ENCODE assay signal across 9 mouse cellular contexts in the genomic region with DNA sequence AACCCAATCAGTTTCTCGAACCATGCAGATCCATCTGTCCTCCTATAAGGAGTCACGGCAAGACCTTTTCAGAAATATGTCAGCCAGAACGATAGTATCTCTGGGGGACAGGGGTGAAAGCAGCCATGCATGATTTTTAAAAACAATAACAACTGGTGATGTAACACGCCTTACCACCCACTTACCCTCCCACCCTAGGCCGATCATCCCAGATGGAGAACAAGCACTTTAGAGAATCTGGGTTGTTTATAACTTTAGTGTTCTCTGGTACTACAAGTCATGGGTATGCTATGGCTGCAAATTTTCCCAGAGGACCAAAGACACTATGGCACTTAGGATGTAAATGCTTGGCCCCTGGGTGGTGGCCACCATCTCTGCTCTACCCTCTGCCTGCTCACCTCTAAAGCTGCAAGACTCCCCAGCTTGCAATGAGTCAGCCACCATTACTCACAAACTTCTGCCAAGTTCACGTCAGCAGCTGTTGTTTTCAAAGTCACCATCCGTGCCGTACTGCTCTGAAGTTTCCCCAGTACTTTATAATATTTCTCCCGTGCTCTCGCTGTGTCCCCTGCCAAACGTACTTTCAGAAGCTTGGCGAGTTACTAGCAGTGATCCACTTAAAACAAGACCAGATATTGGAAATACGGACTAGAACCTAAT. TPM values are rescaled to one million over a fixed set of nuclear protein-coding genes. Genes with fewer than 3 reads are reported as not detected.
DNase-seq lines count a peak whose midpoint lies in the region; ATAC-seq and TF ChIP-seq lines count a peak whose summit lies in the region.
"Had no signal": no experiment of that assay in that cellular context is flagged by ENCODE, and none has a peak within 500 bp of the region (broad histone marks: within the 10 kb centered on the region; RNA-seq: fewer than 3 reads in every experiment).

No protein-coding gene starts in this region.

- H3K27me3 ChIP-seq in heart, embryonic 12.5 days (replicated peaks), result no peaks in the 10 kb centered on the region
- no peaks in the 10 kb centered on the region for H3K27me3 ChIP-seq in midbrain, embryonic 14.5 days (ENCODE audit: control insufficient read depth, insufficient read depth, low read length)
- no peaks in the 10 kb centered on the region for H3K27me3 ChIP-seq in midbrain, postnatal 0 days (ENCODE audit: insufficient read depth, low read length)
- H3K27me3 ChIP-seq: embryonic facial prominence, embryonic 13.5 days had no signal

- WGBS in heart, embryonic 12.5 days, result 69% methylated on average over 13 of the region's 13 CpGs
- 94% methylated on average over 13 of the region's 13 CpGs for WGBS in midbrain, embryonic 14.5 days
- 90% methylated on average over 13 of the region's 13 CpGs for WGBS in midbrain, postnatal 0 days

- no peak overlapping the region for H3K4me2 ChIP-seq in heart, embryonic 12.5 days
- H3K4me2 ChIP-seq in midbrain, embryonic 14.5 days (ENCODE audit: low read length), result no peak overlapping the region
- no peak overlapping the region for H3K4me2 ChIP-seq in midbrain, postnatal 0 days (ENCODE audit: low read depth, low read length, poor library complexity, severe bottlenecking)
- H3K4me2 ChIP-seq: embryonic facial prominence, embryonic 13.5 days had no signal

- no peak overlapping the region for H3K4me3 ChIP-seq in heart, embryonic 12.5 days
- no peak overlapping the region for H3K4me3 ChIP-seq in midbrain, embryonic 14.5 days (replicated peaks; ENCODE audit: low read depth, low read length)
- no peak overlapping the region for H3K4me3 ChIP-seq in midbrain, postnatal 0 days (ENCODE audit: low read depth, low read length)
- H3K4me3 ChIP-seq: embryonic facial prominence, embryonic 13.5 days had no signal

- H3K36me3 ChIP-seq in heart, embryonic 12.5 days, result no peaks in the 10 kb centered on the region
- no peaks in the 10 kb centered on the region for H3K36me3 ChIP-seq in midbrain, embryonic 14.5 days (ENCODE audit: control insufficient read depth, insufficient read depth, low read length)
- no peaks in the 10 kb centered on the region for H3K36me3 ChIP-seq in midbrain, postnatal 0 days (ENCODE audit: insufficient read depth, low read length)
- H3K36me3 ChIP-seq: embryonic facial prominence, embryonic 13.5 days had no signal

- H3K4me1 ChIP-seq in heart, embryonic 12.5 days (replicated peaks), result peaks cover 25% of the 10 kb centered on the region; the same call in 1 of the 2 replicates
- peaks cover 9% of the 10 kb centered on the region; the same call in 1 of the 2 replicates for H3K4me1 ChIP-seq in midbrain, embryonic 14.5 days (ENCODE audit: control insufficient read depth, insufficient read depth, low read length)
- H3K4me1 ChIP-seq in midbrain, postnatal 0 days (ENCODE audit: insufficient read depth, low read length), result no peaks in the 10 kb centered on the region

- H3K9ac ChIP-seq in heart, embryonic 12.5 days, result no peak overlapping the region
- no peak overlapping the region for H3K9ac ChIP-seq in midbrain, embryonic 14.5 days (replicated peaks; ENCODE audit: low read length)
- no peak overlapping the region for H3K9ac ChIP-seq in midbrain, postnatal 0 days (replicated peaks; ENCODE audit: low read length, poor library complexity, severe bottlenecking)
- H3K9ac ChIP-seq: embryonic facial prominence, embryonic 13.5 days had no signal

- ATAC-seq in heart, embryonic 12.5 days (ENCODE audit: insufficient number of reproducible peaks, low FRiP score), result no peak
- ATAC-seq in midbrain, embryonic 14.5 days (ENCODE audit: low FRiP score, low TSS enrichment), result no peak
- no peak for ATAC-seq in megakaryocyte progenitor cell, adult 5-6 weeks (replicated peaks; ENCODE audit: poor library complexity)
- no peak for ATAC-seq in midbrain, postnatal 0 days (ENCODE audit: low FRiP score)

- TF ChIP-seq CTCF in midbrain, postnatal 0 days (IDR thresholded peaks at IDR 0.05), result no peak

- H3K27ac ChIP-seq in heart, embryonic 12.5 days (ENCODE audit: poor library complexity, severe bottlenecking), result no peak overlapping the region
- no peak overlapping the region for H3K27ac ChIP-seq in midbrain, embryonic 14.5 days (replicated peaks; ENCODE audit: low read depth, low read length)
- H3K27ac ChIP-seq in midbrain, postnatal 0 days (ENCODE audit: low read depth, low read length), result no peak overlapping the region
- H3K27ac ChIP-seq: embryonic facial prominence, embryonic 13.5 days had no signal

- no peaks in the 10 kb centered on the region for H3K9me3 ChIP-seq in heart, embryonic 12.5 days (replicated peaks)
- no peaks in the 10 kb centered on the region for H3K9me3 ChIP-seq in midbrain, embryonic 14.5 days (ENCODE audit: control insufficient read depth, low read length)
- H3K9me3 ChIP-seq in midbrain, postnatal 0 days (ENCODE audit: low read length), result no peaks in the 10 kb centered on the region
- H3K9me3 ChIP-seq: embryonic facial prominence, embryonic 13.5 days had no signal

- DNase-seq in heart, adult 8-10 months (ENCODE audit: low spot score), result peak; percentile 41
- peak; percentile 27 for DNase-seq in urinary bladder, postnatal 25 days (ENCODE audit: low spot score)
- DNase-seq in urinary bladder, postnatal 4 days (ENCODE audit: low spot score in 2 of 2), result no peak
- DNase-seq in kidney, postnatal 36 days, result peak; percentile 53 to 55
- DNase-seq in midbrain, embryonic 14.5 days, result no peak
- DNase-seq in midbrain, postnatal 0 days (ENCODE audit: low spot score), result no peak

RNA-seq across cellular contexts. Expression of a gene that starts 7.9 kb away (rescaled TPM):
- total RNA-seq in heart, adult 8-10 months (2022), result 10 to 100 TPM; 17.2 to 18.3 (median 17.6) TPM
- 16.1 and 17.5 TPM in 2 replicates for polyA plus RNA-seq in heart, embryonic 12.5 days (2016; fragmentation: Nextera tagmentation; extraction: Ambion mirVana)
- polyA plus RNA-seq in midbrain, embryonic 14.5 days (2014; fragmentation: Nextera tagmentation; extraction: Ambion mirVana), result 29.3 and 32.4 TPM in 2 replicates
- 10.3 and 13.7 TPM in 2 replicates for total RNA-seq in megakaryocyte progenitor cell, adult 5-6 weeks (2015)
- 13.5 and 13.9 TPM in 2 replicates for total RNA-seq in megakaryocyte progenitor cell, adult 5-6 weeks (2017)
- 44.8 and 46.2 TPM in 2 replicates for total RNA-seq in midbrain, postnatal 0 days (2014; rRNA removed)
- polyA plus RNA-seq in midbrain, postnatal 0 days (2015; fragmentation: Nextera tagmentation; extraction: Ambion mirVana), result 30.2 and 31.4 TPM in 2 replicates

Comparison
In these comparisons a context has a peak if more than half of its experiments do, and no peak if none do; other contexts are left out.
1. DNase-seq: peak in heart, adult 8-10 months (single experiment), urinary bladder, postnatal 25 days (single experiment) and kidney, postnatal 36 days (2 of 2); none in urinary bladder, postnatal 4 days (0 of 2), midbrain, embryonic 14.5 days (single experiment) and midbrain, postnatal 0 days (single experiment).